Mouse (Mus musculus): ENCODE measurements at regions not wholly inside any gene's neighbourhood (a gene's known extent, or its start where the extent isn't known, plus 50 kb on each side); places are given as distances from the start of the nearest gene placed in this dataset.

- intact Hi-C loops (cut with DNase I): loop anchor here (5.0 to 10.0 kb wide), 2 partner anchors 330 to 498 kb away; no protein-coding TSS in a partner anchor
Measured at GRCm38 (mm10) chr3:143596949-143597593, 607.9 kb downstream of the Lmo4 start.

- intact Hi-C loops (cut with DNase I): loop anchor here (5.0 to 10.0 kb wide), 2 partner anchors 331 to 499 kb away; no protein-coding TSS in a partner anchor
Measured at GRCm38 (mm10) chr3:143596011-143596683, 608.9 kb downstream of the Lmo4 start.

GRCm38 (mm10) chr3:143595081-143595480 is 609.9 kb downstream of the Lmo4 start:
- intact Hi-C loops (cut with DNase I): loop anchor here (5.0 to 10.0 kb wide), 2 partner anchors 332 to 500 kb away; no protein-coding TSS in a partner anchor

- intact Hi-C loops (cut with DNase I): loop anchor here (5.0 to 10.0 kb wide), 2 partner anchors 333 to 500 kb away; no protein-coding TSS in a partner anchor
Measured at GRCm38 (mm10) chr3:143594676-143595075, 610.3 kb downstream of the Lmo4 start.

DNA sequence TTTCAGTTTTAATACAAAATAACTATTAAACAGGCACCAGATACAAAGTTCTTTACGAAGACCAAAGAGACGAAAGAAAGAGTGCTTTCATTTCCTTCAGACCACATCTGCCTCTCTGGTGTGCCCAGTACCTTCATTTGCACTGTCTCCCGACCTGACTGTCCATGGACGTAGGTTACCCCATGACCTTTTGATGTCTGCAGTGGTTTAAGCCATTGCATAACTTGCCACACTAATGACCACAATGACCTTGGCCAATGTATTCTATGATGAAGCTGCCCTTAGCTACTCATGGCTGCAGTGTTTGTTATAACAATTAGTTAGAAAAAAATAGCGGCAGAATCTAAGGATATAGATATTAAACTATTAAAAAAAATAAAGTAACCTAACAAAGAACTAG is 618.4 kb downstream of the Lmo4 start:
- intact Hi-C loops (cut with DNase I): no loop called here

- intact Hi-C loops (cut with DNase I): no loop called here
Measured at GRCm38 (mm10) chr3:143584692-143585603, 620.1 kb downstream of the Lmo4 start.

- intact Hi-C loops (cut with DNase I): no loop called here
Measured at GRCm38 (mm10) chr3:143576338-143577007, 628.5 kb downstream of the Lmo4 start.

DNA sequence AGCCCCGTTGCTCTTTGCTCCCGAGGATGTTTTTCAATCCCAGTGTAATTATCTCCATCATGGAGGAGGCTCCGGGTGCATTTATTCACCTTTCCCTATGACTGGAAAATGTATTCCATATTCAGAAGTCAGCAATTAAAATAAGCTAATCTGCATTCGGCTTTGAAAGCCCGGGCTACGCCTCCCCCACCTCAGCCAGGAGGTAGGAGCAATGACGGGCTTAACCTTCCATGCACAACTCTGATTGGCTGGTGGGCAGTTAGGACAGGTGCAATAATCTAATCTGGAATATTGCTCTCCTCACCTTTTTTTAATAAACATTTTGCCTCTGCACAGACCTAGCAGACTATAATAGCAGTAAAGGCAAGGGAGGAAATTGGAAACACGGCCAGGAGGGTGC is 629.3 kb downstream of the Lmo4 start:
- intact Hi-C loops (cut with DNase I): no loop called here

- intact Hi-C loops (cut with DNase I): no loop called here
Measured at GRCm38 (mm10) chr3:143574035-143574864, 630.8 kb downstream of the Lmo4 start.

- intact Hi-C loops (cut with DNase I): no loop called here
Measured at GRCm38 (mm10) chr3:143569930-143570329, 635.1 kb downstream of the Lmo4 start.

- intact Hi-C loops (cut with DNase I): no loop called here
Measured at GRCm38 (mm10) chr3:143565067-143565466, 640.0 kb downstream of the Lmo4 start.

DNA sequence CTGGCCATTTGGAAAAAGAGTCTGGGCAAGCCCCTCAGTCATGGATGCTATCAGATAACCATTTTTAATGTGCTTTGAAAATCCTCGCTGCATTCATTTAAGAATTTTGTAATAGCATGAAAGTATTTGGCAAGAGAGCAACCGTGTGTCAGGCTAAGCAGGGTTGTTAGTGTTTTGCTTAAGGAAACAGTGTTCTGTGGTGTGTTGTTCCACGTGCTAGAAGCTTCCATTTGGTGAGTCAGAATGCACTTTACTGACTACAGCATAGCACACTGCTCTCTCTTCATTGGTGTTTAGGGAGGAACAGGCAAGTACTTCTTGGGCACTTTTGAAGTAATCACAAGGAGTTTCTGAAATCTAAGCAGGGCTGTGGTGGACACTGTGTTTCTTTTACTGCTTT is 661.0 kb upstream of the Pkn2 start:
- intact Hi-C loops (cut with DNase I): no loop called here

DNA sequence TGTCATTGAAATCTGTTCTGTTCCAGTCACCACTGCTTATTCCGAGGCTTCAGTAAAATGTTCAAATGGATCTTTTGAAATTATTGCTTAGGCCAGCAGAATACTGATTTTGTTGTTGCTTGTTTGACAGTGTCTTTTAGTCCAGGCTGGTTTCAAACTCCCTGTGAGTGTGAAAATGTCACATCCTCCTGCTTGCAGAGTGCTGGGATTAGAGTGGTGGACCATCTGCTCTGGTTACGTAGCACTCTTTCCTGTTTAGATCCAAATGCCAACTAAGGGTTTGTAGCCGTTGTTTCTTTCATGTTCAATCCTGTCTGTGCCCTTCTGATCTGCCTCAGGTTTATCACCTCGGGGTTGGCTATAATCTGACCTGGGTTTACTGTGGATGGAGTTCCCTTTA is 646.2 kb upstream of the Pkn2 start:
- intact Hi-C loops (cut with DNase I): no loop called here

GRCm38 (mm10) chr3:143527274-143527673 is 645.5 kb upstream of the Pkn2 start:
- intact Hi-C loops (cut with DNase I): no loop called here

DNA sequence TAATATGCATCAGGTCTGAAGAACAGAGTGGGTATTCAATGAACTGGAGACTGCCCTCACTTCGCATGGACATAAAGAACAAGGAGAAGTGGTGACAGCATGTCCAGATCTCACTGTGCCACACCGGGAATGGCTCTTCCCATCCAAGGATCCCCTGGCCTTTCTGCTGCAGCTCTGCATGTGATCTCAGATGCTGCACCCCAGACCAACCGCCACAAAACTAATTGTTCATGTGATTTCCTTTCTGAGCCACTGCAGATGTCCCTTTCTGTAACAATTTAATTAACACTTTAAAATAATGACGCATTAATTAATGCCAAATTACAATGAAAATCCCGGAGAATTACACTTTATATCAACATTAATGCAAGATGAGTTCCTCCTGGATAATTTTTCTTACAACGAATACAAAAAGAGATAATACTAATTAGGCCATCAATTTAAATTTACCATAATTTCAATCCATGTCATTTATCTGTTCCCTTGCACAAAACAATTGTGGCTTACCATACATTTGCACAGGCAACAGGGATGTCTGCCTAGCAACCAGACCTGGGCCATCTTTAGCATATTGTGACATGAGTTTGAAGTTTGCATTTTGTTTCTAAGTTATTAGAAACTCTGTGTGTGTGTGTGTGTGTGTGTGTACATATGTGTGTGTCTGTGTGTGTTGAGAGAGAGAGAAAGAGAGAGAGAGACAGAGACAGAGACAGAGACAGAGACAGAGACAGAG is 630.9 kb upstream of the Pkn2 start:
- intact Hi-C loops (cut with DNase I): no loop called here

GRCm38 (mm10) chr3:143509531-143509930 is 627.7 kb upstream of the Pkn2 start:
- intact Hi-C loops (cut with DNase I): loop anchor here (10.0 kb wide), 1 partner anchor 415 kb away; no protein-coding TSS in a partner anchor

GRCm38 (mm10) chr3:143508280-143508679 is 626.5 kb upstream of the Pkn2 start:
- intact Hi-C loops (cut with DNase I): loop anchor here (10.0 kb wide), 1 partner anchor 417 kb away; no protein-coding TSS in a partner anchor

GRCm38 (mm10) chr3:143501017-143501416 is 619.2 kb upstream of the Pkn2 start:
- intact Hi-C loops (cut with DNase I): loop anchor here (10.0 kb wide), 1 partner anchor 424 kb away; no protein-coding TSS in a partner anchor

- intact Hi-C loops (cut with DNase I): no loop called here
Measured at GRCm38 (mm10) chr3:143495389-143495788, 613.6 kb upstream of the Pkn2 start.

Data from adrenal gland (tissue).